Mouse (Mus musculus) forebrain, embryonic 12.5 days (tissue): Measurements from ENCODE around the gene Magi1. TPM values are rescaled to one million over a fixed set of nuclear protein-coding genes. Genes with fewer than 3 reads are reported as not detected.

Experiments
- ATAC-seq: fragments of 200-750 bp; cut with Nextera tagmentation; 2 replicates; pipeline ENCODE4 v1.8.0; 2017; ENCODE audit warnings: moderate TSS enrichment; ENCODE audit not compliant: low FRiP score
- H3K27ac ChIP-seq: fragments of 300-500 bp; sonication (generic); 2 replicates; pipeline ENCODE4 v1.5.1; 2016; ENCODE audit warnings: mild to moderate bottlenecking
- H3K27me3 ChIP-seq: fragments of 300-500 bp; sonication (generic); 2 replicates; pipeline ENCODE4 v1.6.1; 2016; ENCODE audit warnings: mild to moderate bottlenecking
- H3K36me3 ChIP-seq: fragments of 300-500 bp; sonication (generic); replicated peaks from 2 replicates; pipeline ENCODE4 v1.6.1; 2016; ENCODE audit warnings: mild to moderate bottlenecking
- H3K4me1 ChIP-seq: fragments of 300-500 bp; sonication (generic); 2 replicates; pipeline ENCODE4 v1.6.1; 2016
- H3K4me2 ChIP-seq: fragments of 300-500 bp; sonication (generic); 2 replicates; pipeline ENCODE4 v1.6.1; 2016; ENCODE audit warnings: mild to moderate bottlenecking, moderate library complexity
- H3K4me3 ChIP-seq: fragments of 300-500 bp; sonication (generic); replicated peaks from 2 replicates; pipeline ENCODE4 v1.5.1; 2016; ENCODE audit warnings: mild to moderate bottlenecking
- H3K9ac ChIP-seq: fragments of 300-500 bp; sonication (generic); 2 replicates; pipeline ENCODE4 v1.6.1; 2016; ENCODE audit warnings: mild to moderate bottlenecking
- H3K9me3 ChIP-seq: fragments of 300-500 bp; sonication (generic); 2 replicates; pipeline ENCODE4 v1.6.1; 2016
- WGBS: fragments of 180-500 bp; shearing (Covaris S2); methylation state at CpG from one replicate; pipeline ENCODE4 v1.1.7; 2016; 5-methylcytosine and 5-hydroxymethylcytosine counted together
- polyA plus RNA-seq: library from polyadenylated mRNA; unstranded; fragments of >200 nt; fragmentation: Nextera tagmentation; extraction: Ambion mirVana; gene quantifications from 2 replicates; pipeline ENCODE4 v1.2.1, GENCODE M21; 2016

The Magi1 gene
- 45.5 and 52.2 TPM in 2 replicates for polyA plus RNA-seq

GRCm38 (mm10) chr6:94283318-94284061 is at the start of gene Magi1:
Gene Magi1, minus strand, starts transcription at chr6:94283917.
- H3K9ac ChIP-seq: peak within 1 kb of the TSS; percentile 87
- H3K36me3 ChIP-seq: no peaks in the 10 kb centered on the region
- peak within 1 kb of the TSS; percentile 96 for H3K27ac ChIP-seq
- under 1% methylated on average over 84 of the region's 86 CpGs for WGBS
- ATAC-seq: peak; percentile 94
- H3K4me2 ChIP-seq: peak within 1 kb of the TSS; percentile 88
- H3K4me3 ChIP-seq: peak within 1 kb of the TSS; percentile 81
- peaks cover 31% of the 10 kb centered on the region for H3K4me1 ChIP-seq
- H3K27me3 ChIP-seq: no peaks in the 10 kb centered on the region
- H3K9me3 ChIP-seq: 0 out of 2 replicates have a peak, but pooled peaks cover 6% of the 10 kb centered on the region

GRCm38 (mm10) chr6:94327143-94327542 is 43.4 kb upstream of the Magi1 start:
- Histone ChIP-seq H3K4me3 (no peak overlapping the region), H3K4me2 (no peak overlapping the region), H3K27ac (no peak overlapping the region), H3K36me3 (no peaks in the 10 kb centered on the region), H3K9me3 (no peaks in the 10 kb centered on the region), H3K27me3 (no peaks in the 10 kb centered on the region), H3K4me1 (no peaks in the 10 kb centered on the region), H3K9ac (no peak overlapping the region)
- WGBS: 82% methylated on average over 4 of the region's 4 CpGs
- ATAC-seq: no peak

GRCm38 (mm10) chr6:94316886-94317285 is 33.2 kb upstream of the Magi1 start:
- Histone ChIP-seq H3K9me3 (no peaks in the 10 kb centered on the region), H3K27ac (no peak overlapping the region), H3K4me3 (no peak overlapping the region), H3K27me3 (no peaks in the 10 kb centered on the region), H3K36me3 (no peaks in the 10 kb centered on the region), H3K4me1 (no peaks in the 10 kb centered on the region), H3K9ac (no peak overlapping the region), H3K4me2 (no peak overlapping the region)
- no peak for ATAC-seq
- WGBS: 94% methylated on average over 3 of the region's 3 CpGs

- H3K9ac ChIP-seq: no peak overlapping the region
- H3K36me3 ChIP-seq: no peaks in the 10 kb centered on the region
- no peak overlapping the region for H3K27ac ChIP-seq
- no peaks in the 10 kb centered on the region for H3K27me3 ChIP-seq
- no peaks in the 10 kb centered on the region for H3K9me3 ChIP-seq
- H3K4me3 ChIP-seq: no peak overlapping the region
- H3K4me2 ChIP-seq: no peak overlapping the region
- 81% methylated on average over 7 of the region's 7 CpGs for WGBS
- H3K4me1 ChIP-seq: peaks cover 5% of the 10 kb centered on the region
- ATAC-seq: no peak
Observed at GRCm38 (mm10) chr6:94312285-94312684, 28.6 kb upstream of the Magi1 start.

GRCm38 (mm10) chr6:94308498-94308897 is 24.8 kb upstream of the Magi1 start:
- 48% methylated on average over 7 of the region's 7 CpGs for WGBS
- H3K27ac ChIP-seq: no peak overlapping the region
- ATAC-seq: no peak

GRCm38 (mm10) chr6:94303512-94303911 is 19.8 kb upstream of the Magi1 start:
- no peak overlapping the region for H3K4me2 ChIP-seq
- no peak for ATAC-seq
- H3K27me3 ChIP-seq: no peaks in the 10 kb centered on the region
- H3K27ac ChIP-seq: no peak overlapping the region
- H3K36me3 ChIP-seq: no peaks in the 10 kb centered on the region
- no peak overlapping the region for H3K9ac ChIP-seq
- H3K4me1 ChIP-seq: peaks cover 2% of the 10 kb centered on the region
- H3K9me3 ChIP-seq: no peaks in the 10 kb centered on the region
- 89% methylated on average over 6 of the region's 6 CpGs for WGBS
- no peak overlapping the region for H3K4me3 ChIP-seq

More at GRCm38 (mm10) chr6:94308498-94308897, 24.8 kb upstream of the Magi1 start:
- Histone ChIP-seq H3K36me3 (no peaks in the 10 kb centered on the region), H3K9me3 (no peaks in the 10 kb centered on the region), H3K9ac (no peak overlapping the region), H3K4me3 (no peak overlapping the region), H3K4me1 (peaks cover 5% of the 10 kb centered on the region), H3K4me2 (no peak overlapping the region), H3K27me3 (no peaks in the 10 kb centered on the region)

- 94% methylated on average over 10 of the region's 10 CpGs for WGBS
- ATAC-seq: no peak
- H3K9me3 ChIP-seq: no peaks in the 10 kb centered on the region
- H3K4me2 ChIP-seq: no peak overlapping the region
- H3K27me3 ChIP-seq: no peaks in the 10 kb centered on the region
- H3K4me3 ChIP-seq: no peak overlapping the region
- no peak overlapping the region for H3K9ac ChIP-seq
- H3K36me3 ChIP-seq: no peaks in the 10 kb centered on the region
- H3K4me1 ChIP-seq: no peaks in the 10 kb centered on the region
- no peak overlapping the region for H3K27ac ChIP-seq
Observed at GRCm38 (mm10) chr6:94301804-94302203, 18.1 kb upstream of the Magi1 start.

- Histone ChIP-seq H3K4me1 (no peaks in the 10 kb centered on the region), H3K9me3 (no peaks in the 10 kb centered on the region), H3K27me3 (no peaks in the 10 kb centered on the region), H3K4me2 (no peak overlapping the region), H3K27ac (no peak overlapping the region), H3K4me3 (no peak overlapping the region), H3K36me3 (no peaks in the 10 kb centered on the region), H3K9ac (no peak overlapping the region)
- 79% methylated on average over 3 of the region's 3 CpGs for whole genome bisulfite sequencing
- ATAC-seq: no peak
Observed at GRCm38 (mm10) chr6:94300562-94300961, 16.8 kb upstream of the Magi1 start.

- peaks cover 15% of the 10 kb centered on the region for H3K4me1 ChIP-seq
- no peak overlapping the region for H3K27ac ChIP-seq
- H3K36me3 ChIP-seq: no peaks in the 10 kb centered on the region
- H3K9ac ChIP-seq: no peak overlapping the region
- no peak for ATAC-seq
- H3K4me2 ChIP-seq: no peak overlapping the region
- 0 out of 2 replicates have a peak, but pooled peaks cover 12% of the 10 kb centered on the region for H3K9me3 ChIP-seq
- no peak overlapping the region for H3K4me3 ChIP-seq
- H3K27me3 ChIP-seq: no peaks in the 10 kb centered on the region
Observed at GRCm38 (mm10) chr6:94287387-94287786, 3.7 kb upstream of the Magi1 start.

- H3K36me3 ChIP-seq: no peaks in the 10 kb centered on the region
- no peak overlapping the region for H3K4me2 ChIP-seq
- no peaks in the 10 kb centered on the region for H3K27me3 ChIP-seq
- peaks cover 22% of the 10 kb centered on the region for H3K4me1 ChIP-seq
- H3K9ac ChIP-seq: no peak overlapping the region
- WGBS: 90% methylated on average over 2 of the region's 2 CpGs
- ATAC-seq: no peak
- H3K9me3 ChIP-seq: 0 out of 2 replicates have a peak, but pooled peaks cover 12% of the 10 kb centered on the region
- H3K27ac ChIP-seq: no peak overlapping the region
- H3K4me3 ChIP-seq: no peak overlapping the region
Observed at GRCm38 (mm10) chr6:94286555-94286954, 2.8 kb upstream of the Magi1 start.

- WGBS: 0% methylated on average over 44 of the region's 44 CpGs
- peak overlapping the region; percentile 96 for H3K27ac ChIP-seq
- peak overlapping the region; percentile 81 for H3K4me3 ChIP-seq
- ATAC-seq: peak; percentile 66
- H3K4me2 ChIP-seq: peak overlapping the region; percentile 88
- H3K9ac ChIP-seq: peak overlapping the region; percentile 87
- 0 out of 2 replicates have a peak, but pooled peaks cover 9% of the 10 kb centered on the region for H3K9me3 ChIP-seq
- H3K4me1 ChIP-seq: peaks cover 31% of the 10 kb centered on the region
- H3K27me3 ChIP-seq: no peaks in the 10 kb centered on the region
- no peaks in the 10 kb centered on the region for H3K36me3 ChIP-seq
Observed at GRCm38 (mm10) chr6:94284089-94284825, 540 bp upstream of the Magi1 start.

GRCm38 (mm10) chr6:94282301-94283241 is 1.1 kb downstream of the Magi1 start:
- Histone ChIP-seq H3K4me3 (peak overlapping the region; percentile 81), H3K9ac (peak overlapping the region; percentile 87), H3K27me3 (no peaks in the 10 kb centered on the region), H3K4me1 (peaks cover 31% of the 10 kb centered on the region), H3K4me2 (peak overlapping the region; percentile 88), H3K27ac (peak overlapping the region; percentile 96), H3K9me3 (0 out of 2 replicates have a peak, but pooled peaks cover 3% of the 10 kb centered on the region), H3K36me3 (no peaks in the 10 kb centered on the region)
- peak; percentile 17 for ATAC-seq
- 1% methylated on average over 55 of the region's 55 CpGs for WGBS
